Mouse (Mus musculus) heart, embryonic 14.5 days (tissue): ENCODE data around the gene Gm44596. TPM values are rescaled to one million over a fixed set of nuclear protein-coding genes. Genes with fewer than 3 reads are reported as not detected.

ENCODE experiments used
- ATAC-seq: fragments of 200-750 bp; cut with Nextera tagmentation; 2 replicates; pipeline ENCODE4 v1.8.0; 2017; ENCODE audit warnings: low read depth, moderate TSS enrichment; ENCODE audit not compliant: insufficient number of reproducible peaks, insufficient read depth, low FRiP score
- H3K27ac ChIP-seq, 2 experiments: fragments of 200-500 bp in 1 of 2; fragments of 300-500 bp in 1 of 2; sonication (generic) in 1 of 2; replicated peaks in 1 of 2; 2 replicates each; pipeline ENCODE4 v1.5.1; 2012 to 2014; ENCODE audit warnings: low read depth in 2 of 2, low read length in 2 of 2, control low read depth in 1 of 2, mild to moderate bottlenecking in 1 of 2, mixed read lengths in 1 of 2; ENCODE audit not compliant: control insufficient read depth in 1 of 2, insufficient read depth in 1 of 2
- H3K27me3 ChIP-seq: fragments of 300-500 bp; sonication (generic); 2 replicates; pipeline ENCODE4 v1.6.1; 2014; ENCODE audit warnings: mild to moderate bottlenecking, low read length, control low read depth; ENCODE audit not compliant: control insufficient read depth, insufficient read depth
- H3K36me3 ChIP-seq: fragments of 300-500 bp; sonication (generic); 2 replicates; pipeline ENCODE4 v1.6.1; 2014; ENCODE audit warnings: mild to moderate bottlenecking, control low read depth, low read length, mixed read lengths; ENCODE audit not compliant: control insufficient read depth, insufficient read depth
- H3K4me1 ChIP-seq, 2 experiments: fragments of 200-500 bp in 1 of 2; fragments of 300-500 bp in 1 of 2; sonication (generic) in 1 of 2; 2 replicates each; pipeline ENCODE4 v1.6.1; 2012 to 2014; ENCODE audit warnings: low read length in 2 of 2, control low read depth in 1 of 2, mixed read lengths in 1 of 2; ENCODE audit not compliant: control insufficient read depth in 2 of 2, insufficient read depth in 2 of 2
- H3K4me2 ChIP-seq: fragments of 300-500 bp; sonication (generic); 2 replicates; pipeline ENCODE4 v1.6.1; 2014; ENCODE audit warnings: mild to moderate bottlenecking, low read length
- H3K4me3 ChIP-seq, 2 experiments: fragments of 200-500 bp in 1 of 2; fragments of 300-500 bp in 1 of 2; sonication (generic) in 1 of 2; 2 replicates each; pipeline ENCODE4 v1.5.1; 2012 to 2014; ENCODE audit warnings: low read length in 2 of 2, mild to moderate bottlenecking in 2 of 2, control low read depth in 1 of 2, low read depth in 1 of 2, moderate library complexity in 1 of 2; ENCODE audit not compliant: control insufficient read depth in 1 of 2, insufficient read depth in 1 of 2
- H3K9ac ChIP-seq: fragments of 300-500 bp; sonication (generic); 2 replicates; pipeline ENCODE4 v1.6.1; 2014; ENCODE audit warnings: mild to moderate bottlenecking, low read length
- H3K9me3 ChIP-seq: fragments of 300-500 bp; sonication (generic); 2 replicates; pipeline ENCODE4 v1.6.1; 2016; ENCODE audit warnings: low read length, control low read depth; ENCODE audit not compliant: control insufficient read depth
- WGBS: fragments of 180-500 bp; shearing (Covaris S2); extraction: QIAGEN DNeasy Blood & Tissue Kit; methylation state at CpG from one replicate; pipeline ENCODE4 v1.1.7; 2014; 5-methylcytosine and 5-hydroxymethylcytosine counted together
- polyA plus RNA-seq: library from polyadenylated mRNA; unstranded; fragments of >200 nt; fragmentation: Nextera tagmentation; extraction: Ambion mirVana; gene quantifications from 2 replicates; pipeline ENCODE4 v1.2.1, GENCODE M21; 2014

The Gm44596 gene
- polyA plus RNA-seq, 1 experiment from 2014 or later, result not detected

DNA sequence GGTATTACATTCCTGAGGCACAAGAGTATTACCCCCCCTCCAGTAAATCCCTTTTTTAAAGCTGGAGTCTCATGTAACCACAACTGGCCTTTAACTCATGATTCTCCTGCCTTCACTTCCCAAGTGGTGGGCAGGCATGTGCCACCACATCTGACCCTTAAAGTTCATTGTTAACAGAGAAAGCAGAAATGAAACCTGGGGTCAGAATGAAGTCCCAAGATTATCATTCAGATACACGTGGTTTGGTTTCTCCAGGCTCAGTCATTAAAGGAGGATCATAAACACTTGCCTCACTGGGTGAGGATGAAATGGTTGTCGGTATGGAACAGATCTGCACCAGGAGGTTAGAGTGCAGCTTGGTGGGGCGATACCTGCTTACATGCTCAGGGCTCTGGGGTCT, 6.0 kb downstream of the Gm44596 start:
- Histone ChIP-seq H3K4me1 (no peaks in the 10 kb centered on the region), H3K4me2 (no peak overlapping the region), H3K4me3 (no peak overlapping the region), H3K27me3 (no peaks in the 10 kb centered on the region), H3K9me3 (no peaks in the 10 kb centered on the region), H3K36me3 (peaks cover 7% of the 10 kb centered on the region), H3K9ac (no peak overlapping the region), H3K27ac (no peak overlapping the region)
- 74% methylated on average over 3 of the region's 3 CpGs for WGBS
- no peak for ATAC-seq

GRCm38 (mm10) chr6:128383752-128384151, 8.4 kb downstream of the Gm44596 start:
- H3K4me1 ChIP-seq, result no peaks in the 10 kb centered on the region
- H3K36me3 ChIP-seq, result no peaks in the 10 kb centered on the region
- no peak overlapping the region for H3K9ac ChIP-seq
- no peak overlapping the region for H3K27ac ChIP-seq
- no peak for ATAC-seq
- 75% methylated on average over 7 of the region's 7 CpGs for WGBS
- no peak overlapping the region for H3K4me2 ChIP-seq
- no peak overlapping the region for H3K4me3 ChIP-seq
- H3K27me3 ChIP-seq, result no peaks in the 10 kb centered on the region
- no peaks in the 10 kb centered on the region for H3K9me3 ChIP-seq

DNA sequence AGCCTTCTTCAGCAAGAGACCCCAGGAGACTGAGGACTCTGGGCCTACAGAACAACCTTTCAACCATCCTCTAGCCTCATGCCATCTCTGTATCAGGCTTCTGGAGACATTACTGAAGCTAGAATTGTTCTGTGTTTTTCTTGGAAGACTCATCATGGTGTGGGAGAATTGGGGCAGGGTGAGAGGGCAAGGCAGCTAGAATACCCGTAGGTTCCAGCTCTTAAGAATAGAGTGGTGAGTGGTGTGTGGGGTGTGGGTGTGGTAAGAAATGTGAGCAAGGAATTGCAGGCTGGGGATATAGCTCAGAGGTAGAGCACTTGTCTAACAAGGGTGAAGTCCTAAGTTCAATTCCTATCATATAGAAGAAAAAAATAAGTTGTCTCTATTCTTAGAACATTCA, 9.7 kb downstream of the Gm44596 start:
- WGBS, result 49% methylated on average over 1 of the region's 1 CpGs
- Histone ChIP-seq H3K9me3 (no peaks in the 10 kb centered on the region), H3K4me3 (no peak overlapping the region), H3K4me2 (no peak overlapping the region), H3K9ac (no peak overlapping the region), H3K27ac (no peak overlapping the region), H3K27me3 (no peaks in the 10 kb centered on the region), H3K36me3 (no peaks in the 10 kb centered on the region), H3K4me1 (no peaks in the 10 kb centered on the region)
- ATAC-seq, result no peak

DNA sequence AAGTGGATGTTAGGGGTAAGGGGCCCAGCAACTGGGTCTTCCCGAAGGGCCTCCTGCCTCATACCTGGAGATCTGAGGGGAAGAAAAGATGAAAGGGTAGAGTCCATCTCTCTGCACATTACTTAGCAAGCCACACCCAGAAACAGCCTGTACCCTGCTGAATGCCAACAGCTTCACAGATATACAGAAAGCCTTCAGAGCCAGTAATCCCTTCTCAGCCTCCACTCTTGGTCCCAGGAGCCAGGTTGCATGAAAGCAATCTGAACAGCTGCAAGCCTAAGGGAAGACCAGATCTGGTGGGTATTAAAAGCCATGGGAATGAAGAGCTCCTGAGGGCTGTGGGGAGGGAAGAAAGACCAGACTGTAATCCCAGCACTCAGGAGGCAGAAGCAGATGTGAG, 13.9 kb downstream of the Gm44596 start:
- no peak for ATAC-seq
- H3K4me3 ChIP-seq, result no peak overlapping the region
- WGBS, result 78% methylated on average over 1 of the region's 1 CpGs
- no peak overlapping the region for H3K4me2 ChIP-seq
- no peak overlapping the region for H3K27ac ChIP-seq
- no peak overlapping the region for H3K9ac ChIP-seq
- H3K4me1 ChIP-seq, result no peaks in the 10 kb centered on the region; a peak in 1 of 4 replicates
- no peaks in the 10 kb centered on the region for H3K27me3 ChIP-seq
- no peaks in the 10 kb centered on the region for H3K36me3 ChIP-seq
- H3K9me3 ChIP-seq, result no peaks in the 10 kb centered on the region

DNA sequence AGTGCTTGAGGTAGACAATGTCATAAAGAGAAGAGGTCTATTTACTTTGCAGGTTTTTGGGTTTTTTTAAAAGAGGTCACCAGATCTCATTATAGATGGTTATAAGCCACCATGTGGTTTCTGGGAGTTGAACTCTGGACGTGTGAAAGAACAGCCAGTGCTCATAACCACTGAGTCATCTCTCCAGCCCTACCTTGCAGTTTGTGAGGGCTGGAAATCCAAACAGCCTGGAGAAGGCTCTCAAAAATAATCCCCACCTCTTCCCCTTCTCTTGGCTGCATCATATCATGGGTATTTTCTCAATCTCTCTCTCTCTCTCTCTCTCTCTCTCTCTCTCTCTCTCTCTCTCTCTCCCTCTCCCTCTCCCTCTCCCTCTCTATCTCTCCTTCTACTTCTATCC, 15.4 kb downstream of the Gm44596 start:
- WGBS, result 68% methylated on average over 1 of the region's 1 CpGs
- ATAC-seq, result no peak

GRCm38 (mm10) chr6:128397574-128398261, 22.4 kb downstream of the Gm44596 start:
- Histone ChIP-seq H3K27me3 (no peaks in the 10 kb centered on the region), H3K9ac (no peak overlapping the region), H3K9me3 (no peaks in the 10 kb centered on the region), H3K4me2 (no peak overlapping the region), H3K27ac (no peak overlapping the region), H3K4me3 (no peak overlapping the region), H3K36me3 (no peaks in the 10 kb centered on the region), H3K4me1 (peaks cover 5 to 13% of the 10 kb centered on the region in 2 experiments; a peak in 3 of 4 replicates)
- WGBS, result 77% methylated on average over 7 of the region's 7 CpGs
- ATAC-seq, result no peak

More for the DNA sequence above, 15.4 kb downstream of the Gm44596 start:
- Histone ChIP-seq H3K4me2 (no peak overlapping the region), H3K9ac (no peak overlapping the region), H3K9me3 (no peaks in the 10 kb centered on the region), H3K36me3 (no peaks in the 10 kb centered on the region), H3K4me3 (no peak overlapping the region), H3K27me3 (no peaks in the 10 kb centered on the region), H3K4me1 (no peaks in the 10 kb centered on the region; a peak in 1 of 4 replicates), H3K27ac (no peak overlapping the region)

GRCm38 (mm10) chr6:128398996-128399395, 23.7 kb downstream of the Gm44596 start, which contains the start of gene Nrip2:
Gene Nrip2, plus strand, starts transcription at chr6:128399296.
- Histone ChIP-seq H3K9ac (peak within 1 kb of the TSS; percentile 42), H3K36me3 (no peaks in the 10 kb centered on the region), H3K27me3 (no peaks in the 10 kb centered on the region), H3K4me3 (peak within 1 kb of the TSS; percentile 10 to 23; a peak in 2 of 4 replicates), H3K4me1 (peaks cover 5 to 13% of the 10 kb centered on the region in 2 experiments; a peak in 3 of 4 replicates), H3K9me3 (no peaks in the 10 kb centered on the region), H3K27ac (no peak within 1 kb of the TSS), H3K4me2 (peak within 1 kb of the TSS; percentile 53)
- no peak for ATAC-seq
- WGBS, result 45% methylated on average over 3 of the region's 3 CpGs
